Mouse (Mus musculus) stomach, postnatal 0 days (tissue): Measurements from ENCODE around the gene Map3k3. TPM values are rescaled to one million over a fixed set of nuclear protein-coding genes. Genes with fewer than 3 reads are reported as not detected.

Source experiments
- ATAC-seq: fragments of 200-750 bp; cut with Nextera tagmentation; 2 replicates; pipeline ENCODE4 v1.8.0; 2017; ENCODE audit not compliant: low FRiP score, low TSS enrichment
- DNase-seq: peaks from one replicate; pipeline ENCODE4 v3.0.0-alpha.2; 2016; ENCODE audit warnings: low spot score
- H3K27ac ChIP-seq: fragments of 300-500 bp; sonication (generic); replicated peaks from 2 replicates; pipeline ENCODE4 v1.5.1; 2014; ENCODE audit warnings: mild to moderate bottlenecking, control low read depth
- H3K27me3 ChIP-seq: fragments of 300-500 bp; sonication (generic); 2 replicates; pipeline ENCODE4 v1.6.1; 2014; ENCODE audit warnings: low read length; ENCODE audit not compliant: control insufficient read depth, insufficient read depth
- H3K36me3 ChIP-seq: fragments of 300-500 bp; sonication (generic); 2 replicates; pipeline ENCODE4 v1.6.1; 2014; ENCODE audit warnings: low read length, mixed read lengths; ENCODE audit not compliant: control insufficient read depth, insufficient read depth
- H3K4me1 ChIP-seq: fragments of 300-500 bp; sonication (generic); replicated peaks from 2 replicates; pipeline ENCODE4 v1.6.1; 2014; ENCODE audit warnings: antibody characterized with exemption; ENCODE audit not compliant: control insufficient read depth, insufficient read depth
- H3K4me2 ChIP-seq: fragments of 300-500 bp; sonication (generic); replicated peaks from 2 replicates; pipeline ENCODE4 v1.6.1; 2014; ENCODE audit warnings: low read depth, mild to moderate bottlenecking, control low read depth, moderate library complexity
- H3K4me3 ChIP-seq: fragments of 300-500 bp; sonication (generic); 2 replicates; pipeline ENCODE4 v1.5.1; 2014; ENCODE audit warnings: low read depth, low read length, control low read depth
- H3K9ac ChIP-seq: fragments of 300-500 bp; sonication (generic); 2 replicates; pipeline ENCODE4 v1.6.1; 2014; ENCODE audit warnings: mild to moderate bottlenecking, low read length, control low read depth, mixed read lengths
- H3K9me3 ChIP-seq: fragments of 300-500 bp; sonication (generic); 2 replicates; pipeline ENCODE4 v1.6.1; 2016; ENCODE audit warnings: low read length; ENCODE audit not compliant: control insufficient read depth
- CTCF ChIP-seq: IDR thresholded peaks from 2 replicates; pipeline ENCODE4 v1.5.1; 2016; ENCODE audit warnings: antibody characterized with exemption, low read depth, mild to moderate bottlenecking, moderate library complexity
- EP300 ChIP-seq: optimal IDR thresholded peaks from 2 replicates; pipeline ENCODE3; 2016; ENCODE audit warnings: antibody characterized with exemption
- WGBS: fragments of 180-500 bp; shearing (Covaris S2); extraction: QIAGEN DNeasy Blood & Tissue Kit; methylation state at CpG from one replicate; pipeline ENCODE4 v1.1.7; 2014; 5-methylcytosine and 5-hydroxymethylcytosine counted together
- polyA plus RNA-seq: library from polyadenylated mRNA; unstranded; fragments of >200 nt; fragmentation: Nextera tagmentation; extraction: Ambion mirVana; gene quantifications from 2 replicates; pipeline ENCODE4 v1.2.1, GENCODE M21; 2015

The Map3k3 gene
- polyA plus RNA-seq, 1 experiment from 2014 or later, result 8.7 TPM

DNA sequence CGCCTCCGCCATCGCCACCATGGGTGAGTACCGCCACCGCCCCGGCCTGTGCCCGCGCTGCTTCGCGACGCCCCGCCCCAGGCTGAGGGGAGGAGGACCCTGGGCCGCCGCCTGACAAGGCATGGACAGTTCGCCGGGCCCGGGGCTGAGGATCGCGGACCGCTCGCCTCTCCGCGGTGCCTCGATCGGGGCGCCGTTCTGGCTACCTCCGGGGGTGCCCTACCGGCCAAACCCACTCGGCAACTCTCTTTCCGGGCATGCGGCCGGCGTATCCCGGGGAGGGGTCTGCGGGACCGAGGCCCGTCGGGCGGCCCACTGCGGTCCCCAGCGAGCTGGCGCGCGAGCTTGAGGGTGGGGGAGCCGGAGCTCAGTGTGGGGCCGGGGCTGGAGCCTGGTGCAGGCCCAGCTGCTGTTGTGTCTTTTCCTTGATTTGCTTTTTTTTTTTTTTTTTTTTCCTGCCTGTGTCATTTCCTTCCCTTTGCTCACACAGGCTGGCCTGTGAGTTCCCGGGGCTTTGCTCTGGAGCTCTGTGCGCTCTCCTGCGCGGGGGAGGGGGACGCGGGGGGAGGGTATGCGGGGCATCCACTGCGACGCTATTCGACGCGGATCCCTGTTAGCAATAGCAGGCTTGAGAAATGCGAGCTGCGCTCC is 623 bp downstream of the Map3k3 start:
- no peak for TF ChIP-seq CTCF
- no peak for TF ChIP-seq EP300
- under 1% methylated on average over 54 of the region's 61 CpGs for WGBS
- ATAC-seq, result peak; percentile 54
- H3K36me3 ChIP-seq, result no peaks in the 10 kb centered on the region
- peak overlapping the region; percentile 100 for H3K27ac ChIP-seq
- H3K4me2 ChIP-seq, result peak overlapping the region; percentile 62
- H3K4me3 ChIP-seq, result peak overlapping the region; percentile 99
- H3K9ac ChIP-seq, result peak overlapping the region; percentile 92
- DNase-seq, result peak; percentile 86
- H3K4me1 ChIP-seq, result peaks cover 3% of the 10 kb centered on the region; the same call in 1 of the 2 replicates
- H3K27me3 ChIP-seq, result no peaks in the 10 kb centered on the region
- no peaks in the 10 kb centered on the region for H3K9me3 ChIP-seq

DNA sequence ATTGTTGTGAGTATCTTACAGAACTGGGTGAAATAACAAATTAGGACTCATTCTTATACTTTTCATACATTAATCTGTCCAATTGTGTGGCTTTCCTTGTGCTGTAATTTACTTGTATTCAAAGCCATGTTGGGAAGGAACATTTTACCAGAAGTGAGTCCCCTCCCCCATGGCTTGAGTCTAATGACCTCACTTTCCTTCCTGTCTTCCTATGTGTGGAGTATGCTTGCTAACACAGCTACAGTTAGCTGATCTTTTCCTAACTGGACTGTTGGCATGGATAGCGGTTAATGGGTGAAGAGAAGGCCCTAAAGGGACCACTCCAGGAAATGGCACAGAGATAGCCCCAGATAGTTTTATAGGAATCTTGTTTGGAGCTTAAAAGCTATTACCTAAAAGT is 13.8 kb downstream of the Map3k3 start:
- TF ChIP-seq EP300 (no peak), CTCF (no peak)
- no peaks in the 10 kb centered on the region; the same call in 1 of the 2 replicates for H3K36me3 ChIP-seq
- H3K9ac ChIP-seq, result no peak overlapping the region
- no peaks in the 10 kb centered on the region for H3K4me1 ChIP-seq
- WGBS, result 100% methylated on average over 1 of the region's 1 CpGs
- ATAC-seq, result no peak
- no peaks in the 10 kb centered on the region for H3K9me3 ChIP-seq
- H3K4me2 ChIP-seq, result no peak overlapping the region
- H3K27me3 ChIP-seq, result no peaks in the 10 kb centered on the region
- no peak overlapping the region for H3K4me3 ChIP-seq
- no peak overlapping the region for H3K27ac ChIP-seq
- DNase-seq, result no peak

DNA sequence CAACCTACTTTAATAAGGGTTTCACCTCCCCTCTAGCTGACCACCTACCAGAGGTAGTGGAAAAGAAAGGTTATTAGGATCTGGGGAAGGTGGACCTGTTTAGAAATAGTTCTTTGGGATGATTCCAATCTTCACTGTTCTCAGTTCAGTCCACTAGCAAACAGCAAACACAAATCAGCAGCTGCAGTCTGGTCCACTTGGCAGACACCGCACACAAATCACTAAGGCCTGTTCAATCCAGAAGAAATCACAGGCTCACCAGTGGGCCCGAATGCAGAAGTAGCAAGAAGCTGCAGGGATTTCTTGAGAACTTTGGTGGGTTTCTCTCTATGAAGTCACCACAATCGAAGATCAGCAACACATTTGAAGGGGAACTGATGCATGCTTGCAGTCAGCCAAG is 18.5 kb downstream of the Map3k3 start:
- no peak overlapping the region for H3K27ac ChIP-seq
- H3K27me3 ChIP-seq, result no peaks in the 10 kb centered on the region
- H3K4me1 ChIP-seq, result no peaks in the 10 kb centered on the region
- ATAC-seq (no peak), DNase-seq (no peak)
- H3K4me2 ChIP-seq, result no peak overlapping the region
- no peak overlapping the region for H3K9ac ChIP-seq
- TF ChIP-seq EP300 (no peak), CTCF (no peak)
- no peak overlapping the region for H3K4me3 ChIP-seq
- H3K9me3 ChIP-seq, result no peaks in the 10 kb centered on the region
- no peaks in the 10 kb centered on the region; the same call in 1 of the 2 replicates for H3K36me3 ChIP-seq
- 77% methylated on average over 3 of the region's 3 CpGs for WGBS

DNA sequence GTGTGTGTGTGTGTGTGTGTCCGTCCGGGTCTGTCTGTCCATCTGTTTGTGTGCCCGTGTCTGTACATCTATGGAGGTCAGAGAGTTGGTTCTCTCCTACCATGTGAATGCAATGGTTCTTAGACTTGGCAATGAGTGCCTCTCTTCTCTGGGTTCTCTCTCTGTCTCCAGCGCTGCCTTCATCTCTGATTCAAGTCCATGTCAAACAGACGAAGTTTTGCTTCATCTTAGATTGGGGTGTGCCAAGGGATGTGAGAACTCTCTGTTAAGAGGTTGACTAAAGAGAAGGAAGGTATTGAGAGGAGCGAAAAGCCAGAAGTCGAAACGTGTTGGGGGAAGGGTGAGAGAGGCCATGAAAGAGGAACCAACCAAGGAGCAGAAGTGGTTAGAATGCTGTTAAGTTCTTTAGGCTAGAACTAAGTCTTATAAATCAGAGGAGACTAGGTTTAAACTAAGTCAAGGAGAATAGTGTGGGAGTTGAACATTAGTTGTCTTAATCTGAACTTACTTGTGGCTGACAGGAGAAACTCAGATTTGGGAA is 21.7 kb downstream of the Map3k3 start:
- Histone ChIP-seq H3K4me1 (no peaks in the 10 kb centered on the region), H3K4me3 (no peak overlapping the region), H3K27ac (no peak overlapping the region), H3K9ac (no peak overlapping the region), H3K36me3 (no peaks in the 10 kb centered on the region; the same call in 1 of the 2 replicates), H3K9me3 (no peaks in the 10 kb centered on the region), H3K4me2 (no peak overlapping the region), H3K27me3 (no peaks in the 10 kb centered on the region)
- DNase-seq (no peak), ATAC-seq (no peak)
- TF ChIP-seq CTCF (no peak), EP300 (no peak)
- WGBS, result 79% methylated on average over 8 of the region's 8 CpGs

DNA sequence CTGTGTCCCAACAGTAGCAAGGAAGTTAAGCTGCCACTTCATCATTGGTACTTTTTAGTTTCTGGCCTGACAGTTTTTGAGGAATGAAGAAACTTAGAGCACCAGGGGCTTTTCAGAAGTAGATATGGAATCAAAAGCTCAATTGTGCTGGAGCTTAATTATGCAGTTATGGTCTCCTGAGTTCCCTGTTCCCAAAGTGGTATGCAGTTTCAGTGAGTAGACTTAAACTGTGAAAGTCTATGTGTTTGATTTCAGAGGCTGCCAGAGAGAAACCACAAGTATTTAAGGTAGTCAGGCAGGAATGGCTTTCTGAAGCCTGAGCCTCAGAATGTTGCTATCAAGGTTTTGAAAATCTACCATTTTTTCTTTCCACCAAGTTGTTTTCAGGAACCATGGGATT is 27.3 kb downstream of the Map3k3 start:
- H3K4me1 ChIP-seq, result no peaks in the 10 kb centered on the region
- H3K9ac ChIP-seq, result no peak overlapping the region
- DNase-seq, result no peak
- no peaks in the 10 kb centered on the region for H3K27me3 ChIP-seq
- H3K27ac ChIP-seq, result no peak overlapping the region
- TF ChIP-seq EP300 (no peak), CTCF (no peak)
- ATAC-seq, result no peak
- no peak overlapping the region for H3K4me3 ChIP-seq
- no peak overlapping the region for H3K4me2 ChIP-seq
- peaks cover 7% of the 10 kb centered on the region; the same call in 1 of the 2 replicates for H3K36me3 ChIP-seq
- H3K9me3 ChIP-seq, result no peaks in the 10 kb centered on the region

DNA sequence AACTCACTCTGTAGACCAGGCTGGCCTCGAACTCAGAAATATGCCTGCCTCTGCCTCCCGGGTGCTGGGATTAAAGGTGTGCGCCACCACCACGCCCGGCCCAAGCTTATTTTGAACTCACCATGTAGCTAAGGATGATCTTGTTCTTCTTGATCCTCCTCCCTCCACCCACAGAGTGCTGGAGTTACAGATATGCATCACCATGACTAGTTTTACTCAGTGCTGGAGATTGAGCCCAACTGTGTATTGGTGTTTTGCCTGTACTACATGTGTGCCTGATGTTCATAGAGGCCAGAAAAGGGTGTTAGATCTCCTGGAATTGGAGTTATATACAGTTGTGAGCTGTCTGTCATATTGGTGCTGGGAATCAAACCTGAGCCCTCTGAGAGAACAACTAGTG is 37.8 kb downstream of the Map3k3 start:
- Histone ChIP-seq H3K4me1 (no peaks in the 10 kb centered on the region), H3K4me3 (no peak overlapping the region), H3K27ac (no peak overlapping the region), H3K9ac (no peak overlapping the region), H3K27me3 (no peaks in the 10 kb centered on the region), H3K36me3 (peaks cover 8% of the 10 kb centered on the region), H3K9me3 (no peaks in the 10 kb centered on the region), H3K4me2 (no peak overlapping the region)
- ATAC-seq (no peak), DNase-seq (no peak)
- 95% methylated on average over 5 of the region's 5 CpGs for WGBS
- TF ChIP-seq CTCF (no peak), EP300 (no peak)
